Mouse (Mus musculus) liver, postnatal 0 days (tissue): ENCODE data around the gene Hnrnpa0.

Experiments used
- CTCF ChIP-seq: sonication (generic); IDR thresholded peaks from 2 replicates; pipeline ENCODE4 v1.5.1; 2016; ENCODE audit warnings: antibody characterized with exemption, low read depth
- EP300 ChIP-seq: IDR thresholded peaks from 2 replicates; pipeline ENCODE4 v1.6.1; 2016; ENCODE audit warnings: antibody characterized with exemption, low read depth, mild to moderate bottlenecking

DNA sequence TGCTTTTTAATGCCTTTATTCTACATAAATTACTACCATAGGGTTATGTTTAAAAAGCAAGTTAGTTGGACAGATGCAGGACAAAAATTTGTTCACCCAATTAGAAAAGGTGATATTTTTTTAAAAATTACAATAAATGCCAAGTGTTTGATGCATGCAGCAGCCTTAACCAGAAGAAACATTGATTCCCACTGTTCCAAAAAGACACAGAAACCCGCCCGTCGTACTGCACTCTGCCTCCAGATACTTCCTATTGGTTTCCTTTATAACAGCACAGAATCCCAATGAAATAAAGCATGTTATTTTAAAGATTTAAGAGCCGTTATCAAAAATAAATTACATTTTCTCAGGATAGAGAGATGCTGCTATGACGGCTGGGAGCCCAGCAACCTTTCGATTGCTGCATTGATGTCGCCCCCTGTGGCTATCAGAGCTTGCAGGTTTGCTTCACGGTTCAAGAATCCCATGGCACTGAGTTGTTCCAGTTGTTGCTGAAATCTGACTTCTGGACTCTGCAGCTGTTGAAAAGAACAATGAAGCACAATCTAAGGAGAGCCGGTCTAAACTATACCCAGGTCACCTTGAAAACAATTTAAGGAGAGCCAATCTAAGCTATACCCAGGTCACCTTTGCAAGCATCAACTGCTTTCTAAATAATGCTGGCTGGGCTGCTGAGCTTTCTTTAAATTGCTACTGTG is 49.3 kb upstream of the Hnrnpa0 start:
- no peak for TF ChIP-seq CTCF
- TF ChIP-seq EP300: no peak
